Mouse (Mus musculus) bone marrow macrophage, adult 2 months (primary cell): ENCODE results near the gene Smad1. TPM values are rescaled to one million over a fixed set of nuclear protein-coding genes. Genes with fewer than 3 reads are reported as not detected.

Experiments used
- H3K27ac ChIP-seq: 2 replicates; pipeline ENCODE4 v1.5.1; 2012; ENCODE audit warnings: low read depth, low read length; ENCODE audit not compliant: insufficient read depth
- H3K4me1 ChIP-seq: 2 replicates; pipeline ENCODE4 v1.6.1; 2012; ENCODE audit warnings: low read length; ENCODE audit not compliant: control insufficient read depth, insufficient read depth
- H3K4me3 ChIP-seq: 2 replicates; pipeline ENCODE4 v1.5.1; 2012; ENCODE audit warnings: mild to moderate bottlenecking, low read length, moderate library complexity; ENCODE audit not compliant: insufficient read depth
- CTCF ChIP-seq: IDR thresholded peaks from 2 replicates; pipeline ENCODE4 v1.5.1; 2012; ENCODE audit warnings: low read depth, mild to moderate bottlenecking, low read length, moderate library complexity
- POLR2A ChIP-seq: IDR thresholded peaks from 2 replicates; pipeline ENCODE4 v1.6.1; 2012; ENCODE audit warnings: mild to moderate bottlenecking, low read depth, low read length, borderline replicate concordance
- polyA plus RNA-seq: library from polyadenylated mRNA; stranded (reverse); fragments of >200 nt; gene quantifications from 2 replicates; pipeline ENCODE4 v1.2.4, GENCODE M21; 2012; ENCODE audit not compliant: missing spikeins, insufficient read depth, insufficient read length

The Smad1 gene
- polyA plus RNA-seq, 1 experiment, result 25.5 TPM

DNA sequence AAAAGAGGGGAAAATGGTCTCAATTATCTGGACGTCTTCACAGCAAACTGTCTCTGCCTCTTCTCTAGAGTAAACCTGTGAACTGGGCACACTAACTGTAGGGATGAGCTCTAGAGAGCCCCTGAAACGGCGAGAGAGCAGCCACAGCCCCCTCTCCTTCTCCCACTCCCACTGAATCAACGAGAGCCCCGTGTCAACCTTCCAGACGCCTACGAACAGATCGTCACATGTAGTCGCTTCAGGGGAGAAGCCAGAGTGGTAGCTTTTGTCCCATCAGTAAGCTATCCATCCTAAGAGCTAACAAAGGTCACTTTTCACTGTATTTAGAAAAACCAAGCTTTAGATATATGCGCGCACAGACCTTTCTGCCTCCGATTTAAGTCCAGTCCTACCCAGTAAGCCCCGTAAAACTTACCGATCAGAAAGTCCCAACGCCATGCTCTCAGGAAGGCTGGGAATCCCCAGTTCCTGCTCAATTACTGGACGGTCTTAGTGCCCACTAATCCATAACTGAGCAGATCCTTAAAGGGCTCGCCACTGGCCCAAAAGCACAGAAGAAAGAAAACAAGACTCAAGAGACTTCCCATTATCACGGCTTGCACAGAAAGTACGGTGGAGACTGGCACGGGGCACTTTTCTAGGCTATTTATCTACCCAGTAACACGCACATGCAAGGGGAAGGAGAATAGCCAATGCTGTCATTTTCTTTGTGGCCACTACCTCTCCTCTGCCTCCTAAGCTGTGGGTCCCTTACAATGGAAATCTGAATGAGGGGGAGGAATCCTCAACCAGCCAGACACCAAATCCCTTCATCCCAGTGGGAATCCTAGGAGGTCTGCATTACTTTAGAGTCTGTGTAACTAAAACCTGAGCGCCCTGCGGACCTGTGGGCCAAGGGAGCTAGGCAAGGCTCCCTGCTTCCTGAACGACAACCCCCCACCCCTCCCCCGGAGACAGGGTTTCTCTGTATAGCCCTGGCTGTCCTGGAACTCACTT is 14.7 kb downstream of the Smad1 start:
- Histone ChIP-seq H3K4me3 (no peak overlapping the region), H3K27ac (no peak overlapping the region), H3K4me1 (no peaks in the 10 kb centered on the region)
- TF ChIP-seq POLR2A (no peak), CTCF (no peak)

DNA sequence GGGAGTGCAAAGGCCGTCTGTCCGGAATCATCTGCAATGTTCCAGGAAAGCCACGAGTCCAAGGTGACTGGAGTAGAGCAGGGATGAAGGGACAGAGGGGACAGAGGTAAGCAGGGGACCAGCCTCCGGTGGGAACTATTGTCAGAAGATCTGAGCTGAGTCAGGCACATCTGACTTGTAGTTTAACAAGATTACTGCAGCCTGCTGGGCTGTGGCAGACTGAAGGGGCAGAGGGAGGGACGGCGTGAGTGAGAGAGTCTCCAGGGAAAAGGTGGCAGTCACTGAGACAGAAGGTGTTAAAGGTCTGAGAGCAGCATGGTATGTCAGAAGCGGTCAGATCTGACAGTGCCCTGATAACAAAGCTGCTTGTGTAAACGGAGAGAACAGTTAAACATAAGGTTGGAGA is 16.5 kb downstream of the Smad1 start:
- Histone ChIP-seq H3K4me3 (no peak overlapping the region), H3K4me1 (no peaks in the 10 kb centered on the region), H3K27ac (no peak overlapping the region)
- TF ChIP-seq CTCF, result no peak
- TF ChIP-seq POLR2A, result no peak

DNA sequence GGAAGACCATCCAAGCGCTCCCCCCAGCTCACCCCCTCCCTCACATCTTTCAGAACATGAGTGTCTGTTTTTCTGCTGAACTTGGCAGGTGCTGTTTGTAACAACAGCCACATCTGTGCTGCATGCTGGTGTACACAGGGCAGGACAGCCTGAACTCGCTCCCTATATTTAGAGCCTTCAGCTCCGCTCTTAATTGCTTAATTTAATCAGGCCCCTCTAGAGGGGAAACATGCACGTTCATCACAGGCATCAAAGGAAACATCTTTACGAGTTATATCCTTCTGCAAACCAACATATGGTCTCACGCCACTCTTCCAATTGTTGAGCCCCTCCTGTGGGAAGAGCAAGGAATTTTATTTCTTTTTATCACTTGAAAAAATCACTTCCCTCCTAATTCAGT is 17.5 kb downstream of the Smad1 start:
- TF ChIP-seq POLR2A (no peak), CTCF (no peak)
- no peak overlapping the region for H3K27ac ChIP-seq
- H3K4me1 ChIP-seq, result no peaks in the 10 kb centered on the region
- no peak overlapping the region for H3K4me3 ChIP-seq

DNA sequence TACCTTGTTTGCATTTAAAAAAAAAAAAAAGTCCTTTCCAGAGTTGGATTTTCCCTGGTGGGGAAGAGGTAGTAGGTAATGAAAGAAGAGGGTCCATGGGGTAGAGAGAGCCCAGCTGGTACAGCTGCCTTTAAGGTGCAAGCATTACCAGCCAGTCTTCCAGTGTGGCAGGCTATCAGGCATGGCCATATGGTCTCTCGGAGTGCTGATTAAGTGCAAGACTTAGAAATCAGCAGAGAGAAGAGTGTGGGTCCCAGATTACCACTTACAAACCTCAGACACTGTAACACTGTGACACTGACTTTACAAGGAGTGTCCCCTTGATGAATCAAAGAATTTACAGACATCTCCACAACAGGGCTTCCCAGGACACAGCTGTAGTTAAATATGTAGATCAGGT is 18.9 kb downstream of the Smad1 start:
- peaks cover 4% of the 10 kb centered on the region for H3K4me1 ChIP-seq
- H3K27ac ChIP-seq, result no peak overlapping the region
- no peak overlapping the region for H3K4me3 ChIP-seq
- TF ChIP-seq CTCF, result no peak
- no peak for TF ChIP-seq POLR2A

DNA sequence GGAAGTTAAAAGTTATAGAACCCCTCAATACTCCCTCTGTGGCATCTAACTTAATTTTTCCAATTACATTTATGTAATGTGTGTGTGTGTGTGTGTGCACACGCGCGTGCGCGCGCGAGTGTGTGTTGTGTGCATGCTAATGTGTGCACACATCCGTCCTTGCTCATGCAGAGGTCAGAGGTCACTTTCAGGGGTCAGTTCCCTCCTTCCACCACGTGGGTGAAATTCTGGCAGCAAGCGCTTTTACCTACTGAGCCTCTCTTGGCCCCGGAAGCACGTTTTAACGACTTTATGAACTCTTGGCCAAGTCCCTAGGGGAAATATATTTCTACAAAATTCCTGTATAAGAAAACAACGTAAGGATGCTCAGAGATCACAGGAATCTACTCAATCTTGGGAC is 19.3 kb downstream of the Smad1 start:
- TF ChIP-seq CTCF, result no peak
- TF ChIP-seq POLR2A, result no peak
- H3K4me1 ChIP-seq, result peaks cover 8% of the 10 kb centered on the region
- no peak overlapping the region for H3K27ac ChIP-seq
- no peak overlapping the region for H3K4me3 ChIP-seq

DNA sequence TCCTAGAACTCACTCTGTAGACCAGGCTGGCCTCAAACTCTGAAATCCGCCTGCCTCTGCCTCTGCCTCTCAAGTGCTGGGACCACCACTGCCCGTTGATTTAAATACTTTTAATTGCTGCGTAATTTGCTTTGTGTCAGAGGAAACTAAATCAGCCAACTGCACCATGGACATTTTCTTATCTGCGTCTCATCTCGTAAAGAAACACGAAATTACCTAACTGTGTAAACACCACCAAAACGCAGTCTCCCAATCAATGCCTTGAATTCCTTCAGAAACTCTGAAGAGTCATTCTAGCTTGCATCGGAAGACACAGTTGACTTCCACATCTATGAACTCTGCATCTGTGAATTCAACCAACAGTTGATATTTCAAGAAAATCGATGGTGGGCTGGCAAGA is 22.7 kb downstream of the Smad1 start:
- no peak overlapping the region for H3K27ac ChIP-seq
- H3K4me3 ChIP-seq, result no peak overlapping the region
- TF ChIP-seq CTCF (no peak), POLR2A (no peak)
- peaks cover 37% of the 10 kb centered on the region for H3K4me1 ChIP-seq

DNA sequence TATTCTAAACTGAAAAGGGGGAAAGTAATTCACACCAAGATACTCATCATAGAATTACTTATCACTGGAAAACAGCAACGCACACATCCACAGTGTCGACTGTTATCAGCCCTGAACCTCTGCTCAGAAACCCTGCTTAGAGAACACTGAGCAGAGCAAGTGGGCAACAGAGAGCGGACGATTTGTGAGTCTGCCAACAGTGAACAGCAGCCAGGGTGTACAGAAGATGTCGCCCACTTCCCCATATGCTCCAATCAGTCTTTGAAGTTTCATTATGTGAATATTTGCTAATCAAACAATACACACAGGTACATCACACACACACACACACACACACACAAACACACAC is 23.6 kb downstream of the Smad1 start:
- no peak overlapping the region for H3K27ac ChIP-seq
- TF ChIP-seq CTCF (no peak), POLR2A (no peak)
- H3K4me3 ChIP-seq, result no peak overlapping the region
- H3K4me1 ChIP-seq, result peaks cover 44% of the 10 kb centered on the region

DNA sequence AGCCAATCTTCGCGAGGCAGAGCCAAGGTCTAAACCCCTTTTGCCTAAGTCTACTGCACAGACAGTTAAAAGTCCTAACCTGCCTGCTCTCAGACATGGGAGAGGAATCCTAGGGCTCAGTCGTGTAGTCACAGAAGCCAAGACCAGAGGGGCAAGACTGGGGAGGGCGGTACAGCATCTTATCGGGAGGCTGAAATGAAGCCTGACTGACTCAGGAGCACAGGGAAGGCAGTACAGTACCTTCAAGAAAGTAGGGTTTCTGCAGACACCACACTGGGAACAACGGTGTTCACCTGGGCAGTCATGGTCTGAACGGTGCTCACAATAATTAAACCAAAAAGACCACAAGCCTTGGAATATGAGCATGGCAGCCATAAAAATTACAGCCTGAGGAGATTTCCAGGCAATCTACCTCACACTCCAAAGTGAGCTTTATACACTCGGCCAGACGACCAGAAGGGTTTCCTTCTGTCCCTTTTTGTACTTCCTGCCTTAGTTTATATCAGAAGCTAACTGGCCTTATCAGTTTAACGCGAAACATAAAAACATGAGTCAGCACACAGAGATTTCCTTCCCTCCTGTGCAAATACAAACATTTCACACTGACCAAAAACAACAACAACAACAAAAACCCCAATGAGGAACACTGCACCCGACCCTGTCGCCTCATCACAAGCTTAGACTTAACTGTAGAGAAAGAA is 24.1 kb downstream of the Smad1 start:
- peaks cover 47% of the 10 kb centered on the region for H3K4me1 ChIP-seq
- peak overlapping the region; percentile 35 for H3K4me3 ChIP-seq
- TF ChIP-seq CTCF (no peak), POLR2A (no peak)
- peak overlapping the region; percentile 81 for H3K27ac ChIP-seq

DNA sequence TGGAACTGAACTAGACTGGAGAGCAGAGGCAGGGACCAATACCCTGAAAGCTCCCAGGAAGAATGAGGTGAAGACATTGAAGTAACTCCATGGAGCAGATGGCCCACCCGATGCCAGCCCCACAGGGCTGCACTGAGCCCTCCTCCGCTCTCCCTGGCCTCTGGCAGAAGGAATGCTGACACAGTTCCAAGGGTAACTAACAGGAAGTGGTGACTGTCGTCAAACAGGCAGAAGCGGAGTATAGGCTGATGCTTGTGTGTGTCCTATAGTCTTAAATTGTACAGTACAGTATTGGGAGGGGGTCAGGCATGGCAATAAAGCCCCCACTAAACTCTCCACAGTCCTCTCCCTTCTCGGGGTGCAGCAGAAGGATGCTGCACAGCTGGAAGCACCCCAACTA is 24.9 kb downstream of the Smad1 start:
- peaks cover 50% of the 10 kb centered on the region for H3K4me1 ChIP-seq
- peak overlapping the region; percentile 35 for H3K4me3 ChIP-seq
- peak overlapping the region; percentile 81 for H3K27ac ChIP-seq
- TF ChIP-seq POLR2A (no peak), CTCF (no peak)

DNA sequence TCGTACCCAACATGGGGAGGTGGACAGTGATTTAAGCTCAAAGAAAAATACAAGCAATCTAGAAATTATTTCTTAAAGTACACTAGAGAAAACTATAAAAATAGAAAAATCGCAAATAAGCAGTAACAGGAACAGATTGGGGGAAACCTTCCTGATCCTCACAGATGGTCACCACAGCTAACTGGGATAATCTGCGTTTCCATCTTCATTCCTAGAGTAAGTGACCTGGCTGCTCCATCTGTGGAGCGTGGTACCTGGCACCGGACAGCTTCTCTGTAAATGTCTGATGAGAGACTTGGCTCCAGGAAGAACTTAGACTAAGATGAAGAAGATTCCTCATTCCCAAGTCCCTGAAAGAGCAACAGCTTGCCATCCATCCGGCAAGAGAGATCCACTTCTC is 25.8 kb downstream of the Smad1 start:
- TF ChIP-seq POLR2A, result no peak
- no peak for TF ChIP-seq CTCF
- Histone ChIP-seq H3K27ac (peak overlapping the region; percentile 81), H3K4me1 (peaks cover 57% of the 10 kb centered on the region), H3K4me3 (no peak overlapping the region)

DNA sequence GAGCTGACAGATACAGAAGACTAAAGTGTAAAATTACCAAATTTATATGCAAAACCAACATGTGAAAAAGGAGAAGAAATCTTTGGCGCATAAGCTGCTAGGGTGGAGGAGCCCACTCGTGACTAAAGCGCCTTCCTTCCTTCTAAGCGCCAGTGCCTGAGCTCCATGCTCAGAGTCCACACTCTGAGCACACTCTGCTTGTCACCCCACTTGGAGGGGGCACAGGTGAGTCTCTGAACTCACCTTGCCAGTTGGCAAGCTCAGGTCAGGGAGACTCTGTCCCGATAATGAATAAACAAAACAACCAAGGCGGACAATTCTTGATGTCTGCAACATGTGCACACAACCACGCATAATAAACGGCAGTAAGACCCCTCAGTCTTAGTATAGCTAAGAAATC is 26.4 kb downstream of the Smad1 start:
- Histone ChIP-seq H3K4me1 (peaks cover 57% of the 10 kb centered on the region), H3K27ac (peak overlapping the region; percentile 53), H3K4me3 (no peak overlapping the region)
- TF ChIP-seq POLR2A (no peak), CTCF (no peak)
